Mouse (Mus musculus): ENCODE data around the gene Eef2k.

GRCm38 (mm10) chr7:120940343-120940742, 97.7 kb downstream of the Eef2k start:
- TF ChIP-seq CTCF (IDR thresholded peaks at IDR 0.05; ENCODE audit: borderline replicate concordance, control insufficient read depth, extremely low read depth, insufficient read depth, low read length, poor library complexity) = no peak
- no peak for TF ChIP-seq POLR2A (IDR thresholded peaks at IDR 0.05; ENCODE audit: control insufficient read depth, extremely low read depth, insufficient read depth, low read length, poor library complexity)

All from thymus, adult 2 months (tissue).